Mouse (Mus musculus) neural tube, embryonic 12.5 days (tissue): Measurements from ENCODE around the gene Rprml. TPM values are rescaled to one million over a fixed set of nuclear protein-coding genes. Genes with fewer than 3 reads are reported as not detected.
A peak's percentile ranks its signal among the peaks of the same experiment; 100 is the strongest.

ENCODE experiments used
- ATAC-seq: fragments of 200-750 bp; cut with Nextera tagmentation; 2 replicates; pipeline ENCODE4 v1.8.0; 2017; ENCODE audit warnings: low read depth, mild to moderate bottlenecking, moderate TSS enrichment, moderate library complexity; ENCODE audit not compliant: low FRiP score
- H3K27ac ChIP-seq: fragments of 300-500 bp; sonication (generic); 2 replicates; pipeline ENCODE4 v1.5.1; 2016
- H3K27me3 ChIP-seq: fragments of 300-500 bp; sonication (generic); replicated peaks from 2 replicates; pipeline ENCODE4 v1.6.1; 2016; ENCODE audit warnings: mild to moderate bottlenecking
- H3K36me3 ChIP-seq: fragments of 300-500 bp; sonication (generic); 2 replicates; pipeline ENCODE4 v1.6.1; 2016; ENCODE audit warnings: mild to moderate bottlenecking
- H3K4me1 ChIP-seq: fragments of 300-500 bp; sonication (generic); 2 replicates; pipeline ENCODE4 v1.6.1; 2016
- H3K4me2 ChIP-seq: fragments of 300-500 bp; sonication (generic); replicated peaks from 2 replicates; pipeline ENCODE4 v1.6.1; 2016; ENCODE audit warnings: mild to moderate bottlenecking
- H3K4me3 ChIP-seq: fragments of 300-500 bp; sonication (generic); 2 replicates; pipeline ENCODE4 v1.5.1; 2016
- H3K9ac ChIP-seq: fragments of 300-500 bp; sonication (generic); 2 replicates; pipeline ENCODE4 v1.6.1; 2016; ENCODE audit warnings: mild to moderate bottlenecking
- H3K9me3 ChIP-seq: fragments of 300-500 bp; sonication (generic); 2 replicates; pipeline ENCODE4 v1.6.1; 2016; ENCODE audit warnings: mild to moderate bottlenecking
- WGBS: fragments of 180-500 bp; shearing (Covaris S2); methylation state at CpG from one replicate; pipeline ENCODE4 v1.1.7; 2016; 5-methylcytosine and 5-hydroxymethylcytosine counted together
- polyA plus RNA-seq: library from polyadenylated mRNA; unstranded; fragments of >200 nt; fragmentation: Nextera tagmentation; extraction: Ambion mirVana; gene quantifications from 2 replicates; pipeline ENCODE4 v1.2.1, GENCODE M21; 2016

The Rprml gene
- polyA plus RNA-seq, 1 experiment from 2014 or later = not detected

DNA sequence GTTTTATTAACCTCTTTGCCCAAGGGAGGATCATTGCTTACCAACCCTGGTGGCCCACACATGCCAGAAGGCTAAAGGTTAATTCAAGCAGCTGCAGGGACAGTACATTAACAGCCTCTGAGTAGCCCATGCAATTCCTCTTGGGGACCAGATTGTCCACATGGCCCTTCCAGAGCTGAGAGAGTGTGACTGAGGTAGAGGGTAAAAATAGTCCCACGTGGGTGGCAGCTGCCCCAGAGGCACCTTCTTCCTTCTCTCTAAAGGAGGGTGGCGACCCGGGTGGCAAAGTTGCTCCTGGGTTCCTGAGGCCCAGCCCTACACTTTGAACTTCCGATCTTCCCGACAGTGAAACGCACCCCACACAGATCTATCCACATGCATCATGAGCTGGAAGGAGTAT is 3.1 kb upstream of the Rprml start:
- ATAC-seq = no peak
- no peak overlapping the region for H3K4me3 ChIP-seq
- H3K27ac ChIP-seq = no peak overlapping the region
- H3K27me3 ChIP-seq = peaks cover 52% of the 10 kb centered on the region
- peaks cover 14% of the 10 kb centered on the region for H3K4me1 ChIP-seq
- H3K36me3 ChIP-seq = no peaks in the 10 kb centered on the region
- WGBS = 80% methylated on average over 6 of the region's 6 CpGs
- H3K9me3 ChIP-seq = no peaks in the 10 kb centered on the region
- H3K4me2 ChIP-seq = no peak overlapping the region
- H3K9ac ChIP-seq = no peak overlapping the region

DNA sequence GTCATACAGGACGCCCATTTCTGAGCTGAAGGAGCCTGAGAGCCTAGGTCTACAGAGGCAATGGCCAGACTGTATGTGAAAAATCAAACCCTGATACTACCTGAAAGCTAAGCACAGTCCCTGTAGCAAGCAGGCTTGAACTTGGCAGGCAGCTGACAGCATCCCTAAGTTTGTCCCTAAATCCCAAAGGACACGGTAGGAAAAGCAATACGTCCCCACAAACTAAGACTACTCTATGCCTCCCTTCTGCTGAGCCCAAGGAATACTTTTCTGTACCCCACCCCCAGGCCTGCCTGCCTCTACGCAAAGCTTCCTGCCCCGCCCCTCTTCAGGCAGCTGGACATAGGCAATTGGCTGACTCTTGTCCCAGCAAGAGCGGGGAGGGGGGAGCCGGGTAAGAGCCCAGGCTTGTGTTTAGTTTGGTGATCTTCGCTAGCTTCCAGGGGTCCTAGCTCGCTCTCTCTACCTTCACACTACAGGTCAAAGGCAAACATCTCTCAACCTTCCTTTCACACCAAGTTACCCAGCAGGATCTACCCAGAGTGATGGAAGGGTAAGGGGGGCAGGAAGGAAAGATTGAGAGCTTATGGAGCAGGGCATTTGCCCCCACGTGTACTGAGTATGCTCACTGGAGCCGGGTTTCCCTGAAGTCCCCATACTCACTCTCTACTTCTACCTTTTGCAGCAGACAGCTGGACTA is 1.3 kb upstream of the Rprml start:
- 10% methylated on average over 11 of the region's 11 CpGs for WGBS
- Histone ChIP-seq H3K4me2 (no peak overlapping the region), H3K27me3 (peaks cover 69% of the 10 kb centered on the region), H3K27ac (no peak overlapping the region), H3K36me3 (no peaks in the 10 kb centered on the region), H3K4me1 (peaks cover 14% of the 10 kb centered on the region), H3K9me3 (no peaks in the 10 kb centered on the region), H3K9ac (no peak overlapping the region), H3K4me3 (no peak overlapping the region)
- ATAC-seq = no peak

DNA sequence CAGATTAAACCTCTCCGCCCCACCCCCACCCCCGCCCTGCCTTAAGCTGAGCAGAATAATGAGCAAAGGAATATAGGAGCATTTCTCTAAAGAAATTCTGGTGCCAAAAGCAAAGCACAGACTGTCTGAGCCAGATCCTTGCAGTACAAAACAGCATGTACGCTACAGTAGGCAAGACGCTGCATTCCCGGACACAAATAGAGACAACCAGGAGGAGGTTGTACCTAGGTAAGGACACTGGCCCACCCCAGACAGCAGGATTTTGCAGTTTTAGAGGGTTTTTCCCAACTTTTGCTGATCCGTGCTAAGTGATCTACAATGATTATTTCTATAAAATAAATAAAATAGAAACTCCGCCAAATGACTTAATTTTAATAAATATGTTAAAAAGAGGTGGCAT is 714 bp upstream of the Rprml start:
- no peak overlapping the region for H3K4me2 ChIP-seq
- H3K4me1 ChIP-seq = peaks cover 14% of the 10 kb centered on the region
- peaks cover 70% of the 10 kb centered on the region for H3K27me3 ChIP-seq
- H3K9ac ChIP-seq = no peak overlapping the region
- H3K9me3 ChIP-seq = no peaks in the 10 kb centered on the region
- H3K36me3 ChIP-seq = no peaks in the 10 kb centered on the region
- no peak overlapping the region for H3K27ac ChIP-seq
- no peak overlapping the region for H3K4me3 ChIP-seq
- ATAC-seq = no peak
- WGBS = 34% methylated on average over 7 of the region's 7 CpGs

DNA sequence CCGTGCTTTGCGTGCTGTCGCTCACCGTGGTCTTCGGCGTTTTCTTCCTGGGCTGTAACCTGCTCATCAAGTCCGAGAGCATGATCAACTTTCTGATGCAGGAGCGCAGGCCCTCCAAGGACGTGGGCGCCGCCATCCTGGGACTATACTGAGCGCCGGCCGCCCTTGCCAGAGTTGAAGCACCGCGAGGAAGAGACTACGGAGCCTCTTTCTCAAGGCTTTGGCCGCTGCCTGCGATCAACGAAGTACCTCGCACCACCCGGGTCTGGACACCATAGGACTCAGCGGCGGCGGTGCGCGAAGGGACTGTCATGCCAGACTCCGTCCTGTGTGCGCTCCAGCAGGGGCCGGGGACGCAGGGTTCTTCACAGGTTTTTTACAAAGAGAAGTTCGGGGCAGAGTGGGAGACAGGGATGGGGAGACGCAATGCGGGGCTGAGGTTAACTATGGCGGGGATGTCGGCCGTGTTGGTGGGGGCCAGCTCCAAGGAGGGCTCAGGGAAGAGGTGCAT is 668 bp downstream of the Rprml start:
- peak overlapping the region; percentile 21; the same call in 1 of the 2 replicates for H3K9ac ChIP-seq
- H3K36me3 ChIP-seq = no peaks in the 10 kb centered on the region
- H3K4me2 ChIP-seq = peak overlapping the region; percentile 65
- WGBS = 2% methylated on average over 37 of the region's 37 CpGs
- H3K9me3 ChIP-seq = no peaks in the 10 kb centered on the region
- peak overlapping the region; percentile 30 for H3K4me3 ChIP-seq
- peaks cover 14% of the 10 kb centered on the region for H3K4me1 ChIP-seq
- ATAC-seq = no peak
- H3K27ac ChIP-seq = no peak overlapping the region
- peaks cover 76% of the 10 kb centered on the region for H3K27me3 ChIP-seq

DNA sequence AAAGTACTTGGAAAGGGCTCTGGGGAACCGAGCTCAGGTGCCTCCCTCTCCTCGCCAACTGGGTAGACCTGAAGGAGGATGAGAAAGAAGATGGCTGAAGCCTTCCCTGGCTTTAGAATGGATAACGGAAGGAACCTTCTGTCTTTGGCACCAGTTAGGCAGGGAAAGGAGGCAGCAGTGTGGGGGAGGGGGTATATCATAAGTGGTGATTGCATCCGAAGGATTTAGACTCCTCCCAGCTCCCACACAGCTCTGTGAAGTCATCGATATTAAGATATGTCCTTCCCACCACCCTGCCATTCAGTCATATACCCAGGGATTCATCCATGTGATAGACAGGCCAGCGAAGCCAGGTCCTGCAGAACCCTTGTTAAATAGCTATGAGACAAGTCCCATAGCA is 2.1 kb downstream of the Rprml start:
- 81% methylated on average over 6 of the region's 6 CpGs for WGBS
- Histone ChIP-seq H3K27me3 (peaks cover 84% of the 10 kb centered on the region), H3K9ac (no peak overlapping the region), H3K4me3 (no peak overlapping the region), H3K9me3 (no peaks in the 10 kb centered on the region), H3K4me2 (no peak overlapping the region), H3K4me1 (peaks cover 14% of the 10 kb centered on the region), H3K36me3 (no peaks in the 10 kb centered on the region), H3K27ac (no peak overlapping the region)
- no peak for ATAC-seq

DNA sequence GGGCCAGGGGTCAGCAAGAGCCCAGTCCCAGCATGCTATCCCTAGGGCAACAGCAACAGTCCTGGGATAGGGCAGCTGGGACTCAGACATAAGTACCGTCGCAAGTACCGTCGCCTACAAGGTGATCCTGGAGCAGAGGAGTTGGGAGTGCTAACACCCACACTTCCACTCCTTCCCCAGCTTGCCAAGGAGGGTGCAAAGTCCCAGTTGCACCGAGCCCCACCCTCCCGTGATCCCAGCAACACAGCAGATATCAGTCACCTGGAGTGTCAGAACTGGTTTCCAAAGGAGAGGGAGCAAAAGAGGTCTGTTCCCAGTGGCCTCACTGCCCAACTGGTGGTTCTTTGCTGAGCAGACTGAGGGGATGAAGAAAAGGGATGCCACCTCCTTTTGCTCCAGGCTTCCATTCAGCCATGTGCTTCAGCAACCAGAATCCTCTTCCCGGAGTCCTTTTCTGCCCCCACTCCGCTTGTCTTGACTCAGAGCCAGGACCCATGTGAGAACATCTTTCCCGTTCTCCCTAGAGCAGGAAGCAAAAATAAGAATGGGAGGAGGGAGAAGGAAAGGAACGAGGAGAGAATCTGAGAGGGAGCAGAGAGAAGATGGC is 4.1 kb downstream of the Rprml start:
- no peak for ATAC-seq
- peaks cover 67% of the 10 kb centered on the region for H3K27me3 ChIP-seq
- WGBS = 75% methylated on average over 10 of the region's 10 CpGs
- H3K9me3 ChIP-seq = no peaks in the 10 kb centered on the region
- no peak overlapping the region for H3K27ac ChIP-seq
- H3K4me3 ChIP-seq = no peak overlapping the region
- peaks cover 14% of the 10 kb centered on the region for H3K4me1 ChIP-seq
- no peak overlapping the region for H3K9ac ChIP-seq
- H3K36me3 ChIP-seq = no peaks in the 10 kb centered on the region
- H3K4me2 ChIP-seq = no peak overlapping the region

DNA sequence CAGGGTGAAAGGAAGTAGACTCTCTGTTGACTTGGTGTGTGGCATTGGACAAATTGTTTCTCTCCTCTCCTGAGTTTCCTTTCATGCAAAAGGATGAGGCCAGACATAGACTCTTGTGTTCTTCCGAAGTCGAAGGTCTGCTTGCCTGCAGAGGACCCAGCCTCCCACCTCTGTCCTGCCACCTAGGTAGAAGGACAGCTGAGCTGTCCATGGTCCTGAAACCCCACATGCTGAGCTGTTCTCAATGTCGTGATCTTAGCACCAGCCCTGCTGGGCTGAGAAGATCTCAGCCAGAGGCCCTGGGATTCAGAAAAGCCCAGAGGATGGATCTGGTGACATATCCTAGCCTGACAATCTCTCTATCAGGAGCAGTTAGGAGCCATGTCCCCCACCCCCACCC is 7.2 kb downstream of the Rprml start:
- Histone ChIP-seq H3K27ac (no peak overlapping the region), H3K4me3 (no peak overlapping the region), H3K4me2 (no peak overlapping the region), H3K9me3 (no peaks in the 10 kb centered on the region), H3K36me3 (no peaks in the 10 kb centered on the region), H3K27me3 (peaks cover 37% of the 10 kb centered on the region), H3K9ac (no peak overlapping the region), H3K4me1 (no peaks in the 10 kb centered on the region)
- ATAC-seq = no peak
- 6% methylated on average over 3 of the region's 3 CpGs for WGBS

DNA sequence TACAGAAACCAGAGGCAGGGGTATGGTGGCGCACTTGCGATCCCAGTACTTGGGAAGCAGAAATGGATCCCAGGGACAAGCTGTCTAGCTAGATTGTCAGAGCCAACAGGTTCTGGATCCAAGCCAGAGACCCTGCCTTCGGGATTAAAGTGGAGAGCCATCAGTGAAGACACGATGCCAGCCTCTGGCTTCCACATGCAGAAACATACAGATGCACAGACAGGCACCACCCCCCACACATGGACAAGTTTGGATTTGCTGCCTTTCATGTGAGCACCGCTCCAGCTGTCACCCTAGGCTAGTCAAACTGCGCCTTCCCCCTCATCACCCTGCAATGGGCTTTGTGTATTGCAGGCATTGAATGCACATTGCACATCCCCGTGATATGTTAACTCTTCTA is 8.8 kb downstream of the Rprml start:
- Histone ChIP-seq H3K9me3 (no peaks in the 10 kb centered on the region), H3K4me3 (no peak overlapping the region), H3K9ac (no peak overlapping the region), H3K4me1 (no peaks in the 10 kb centered on the region), H3K4me2 (no peak overlapping the region), H3K36me3 (no peaks in the 10 kb centered on the region), H3K27me3 (peaks cover 21% of the 10 kb centered on the region), H3K27ac (no peak overlapping the region)
- 81% methylated on average over 7 of the region's 7 CpGs for WGBS
- ATAC-seq = no peak

DNA sequence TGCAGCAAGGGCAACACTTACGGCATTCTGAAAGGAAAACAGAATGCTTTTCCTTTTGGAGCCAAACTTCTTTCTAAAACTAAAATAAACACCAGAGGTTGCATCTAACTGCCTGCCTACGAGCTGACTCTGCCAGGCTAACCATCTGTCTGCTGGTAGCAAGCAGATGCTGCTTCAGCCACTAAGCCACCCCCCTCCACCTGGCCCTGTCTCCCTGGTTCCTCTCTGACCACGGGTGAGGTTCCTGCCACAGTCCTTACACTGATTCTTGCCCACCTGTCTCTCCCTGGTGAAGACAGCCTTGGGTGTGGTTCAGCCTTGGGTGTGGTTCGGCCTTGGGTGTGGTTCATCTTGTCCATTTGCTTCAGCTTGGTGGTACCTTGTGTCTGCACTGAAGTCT is 12.5 kb downstream of the Rprml start:
- Histone ChIP-seq H3K36me3 (no peaks in the 10 kb centered on the region), H3K4me2 (no peak overlapping the region), H3K27me3 (0 out of 2 replicates have a peak, but pooled peaks cover 2% of the 10 kb centered on the region), H3K4me1 (peaks cover 7% of the 10 kb centered on the region), H3K4me3 (no peak overlapping the region), H3K9me3 (no peaks in the 10 kb centered on the region), H3K9ac (no peak overlapping the region), H3K27ac (no peak overlapping the region)
- whole genome bisulfite sequencing = 60% methylated on average over 4 of the region's 4 CpGs
- ATAC-seq = no peak

DNA sequence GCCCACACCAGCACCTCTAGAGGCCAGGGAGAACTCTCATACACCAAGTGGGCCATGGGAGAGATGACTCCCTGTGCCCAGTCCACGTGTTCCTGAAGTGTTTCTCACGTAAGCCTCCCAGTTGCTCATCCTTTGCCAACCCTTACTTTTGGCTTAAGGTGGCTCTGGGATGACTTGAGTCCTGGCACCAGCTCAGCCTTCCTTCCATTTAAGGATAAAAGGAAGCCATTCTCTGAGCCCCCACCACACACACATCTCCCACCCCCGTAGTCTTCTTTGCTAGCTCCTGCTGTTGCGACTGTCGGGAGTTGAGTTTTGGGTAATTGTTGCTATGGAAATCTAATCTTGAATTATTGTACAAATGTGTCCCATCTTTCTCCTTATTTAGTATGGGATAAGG is 13.2 kb downstream of the Rprml start:
- peaks cover 7% of the 10 kb centered on the region for H3K4me1 ChIP-seq
- 82% methylated on average over 5 of the region's 5 CpGs for WGBS
- no peak for ATAC-seq
- H3K9me3 ChIP-seq = no peaks in the 10 kb centered on the region
- H3K9ac ChIP-seq = no peak overlapping the region
- 0 out of 2 replicates have a peak, but pooled peaks cover 2% of the 10 kb centered on the region for H3K27me3 ChIP-seq
- H3K4me3 ChIP-seq = no peak overlapping the region
- no peak overlapping the region for H3K4me2 ChIP-seq
- H3K27ac ChIP-seq = no peak overlapping the region
- H3K36me3 ChIP-seq = no peaks in the 10 kb centered on the region

DNA sequence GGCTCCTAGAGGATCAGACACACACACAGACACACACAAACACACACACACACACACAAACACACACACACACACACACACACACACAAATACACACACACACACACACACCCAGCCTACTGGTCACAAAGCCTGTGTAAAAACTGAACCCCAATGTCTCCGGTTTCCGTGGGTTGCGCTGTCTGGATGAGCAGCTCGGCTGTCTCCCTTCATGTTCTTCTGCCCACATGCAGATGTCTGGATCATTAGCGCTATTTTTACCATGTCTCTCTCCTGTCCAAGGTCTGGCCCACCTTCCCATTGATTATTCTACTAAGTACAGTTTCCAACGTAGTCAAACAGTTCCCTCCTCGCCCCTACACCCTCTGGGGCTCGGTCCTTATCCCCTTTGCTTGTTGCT is 13.7 kb downstream of the Rprml start:
- WGBS = 85% methylated on average over 8 of the region's 8 CpGs
- Histone ChIP-seq H3K36me3 (no peaks in the 10 kb centered on the region), H3K27ac (no peak overlapping the region), H3K9ac (no peak overlapping the region), H3K27me3 (0 out of 2 replicates have a peak, but pooled peaks cover 2% of the 10 kb centered on the region), H3K4me2 (no peak overlapping the region), H3K4me3 (no peak overlapping the region), H3K4me1 (peaks cover 7% of the 10 kb centered on the region), H3K9me3 (no peaks in the 10 kb centered on the region)
- ATAC-seq = no peak

DNA sequence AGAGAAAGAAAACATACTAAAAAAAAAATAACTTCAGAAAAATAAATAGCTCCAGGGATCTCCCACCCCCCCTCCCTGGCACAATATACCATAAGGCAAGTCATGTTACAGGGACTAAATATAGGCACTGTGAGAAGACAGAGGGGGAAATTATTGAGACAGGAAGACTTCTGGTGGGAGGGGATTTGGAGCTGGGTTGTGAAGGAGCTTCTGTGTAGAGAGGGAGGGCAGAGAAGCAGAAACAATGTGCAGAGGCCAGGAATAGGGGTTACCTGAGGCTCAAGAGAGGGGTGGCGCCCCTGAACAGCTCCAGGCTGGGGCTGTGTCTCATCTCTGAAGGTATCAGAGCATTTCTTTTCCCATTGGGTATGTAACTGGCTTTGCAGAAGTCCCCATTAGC is 16.3 kb downstream of the Rprml start:
- no peak overlapping the region for H3K9ac ChIP-seq
- no peaks in the 10 kb centered on the region for H3K36me3 ChIP-seq
- H3K4me1 ChIP-seq = peaks cover 7% of the 10 kb centered on the region
- H3K4me3 ChIP-seq = no peak overlapping the region
- no peak overlapping the region for H3K4me2 ChIP-seq
- 0 out of 2 replicates have a peak, but pooled peaks cover 2% of the 10 kb centered on the region for H3K27me3 ChIP-seq
- no peak for ATAC-seq
- 92% methylated on average over 1 of the region's 1 CpGs for WGBS
- no peak overlapping the region for H3K27ac ChIP-seq
- H3K9me3 ChIP-seq = no peaks in the 10 kb centered on the region
